21 mouse cellular contexts compared by ENCODE assay signal in genomic region chr13:94367869-94368268, GRCm38 (mm10). TPM values are rescaled to one million over a fixed set of nuclear protein-coding genes. Genes with fewer than 3 reads are reported as not detected.
DNase-seq lines count a peak whose midpoint lies in the region; ATAC-seq lines count a peak whose summit lies in the region.
"Had no signal": no experiment of that assay in that cellular context is flagged by ENCODE, and none has a peak within 500 bp of the region (broad histone marks: within the 10 kb centered on the region; RNA-seq: fewer than 3 reads in every experiment).

No protein-coding gene starts in this region.

- peaks cover 18% of the 10 kb centered on the region for H3K4me1 ChIP-seq in forebrain, embryonic 15.5 days
- no peaks in the 10 kb centered on the region for H3K4me1 ChIP-seq in forebrain, embryonic 12.5 days
- H3K4me1 ChIP-seq: embryonic facial prominence, embryonic 15.5 days; forebrain, embryonic 13.5 days; hindbrain, embryonic 12.5 days had no signal

- no peaks in the 10 kb centered on the region for H3K27me3 ChIP-seq in forebrain, embryonic 15.5 days
- H3K27me3 ChIP-seq in forebrain, embryonic 12.5 days, result no peaks in the 10 kb centered on the region
- H3K27me3 ChIP-seq: embryonic facial prominence, embryonic 15.5 days; forebrain, embryonic 13.5 days; heart, embryonic 13.5 days; hindbrain, embryonic 12.5 days had no signal

- H3K36me3 ChIP-seq in forebrain, embryonic 15.5 days, result no peaks in the 10 kb centered on the region
- 0 out of 2 replicates have a peak, but pooled peaks cover 7% of the 10 kb centered on the region for H3K36me3 ChIP-seq in forebrain, embryonic 12.5 days (replicated peaks)
- H3K36me3 ChIP-seq: embryonic facial prominence, embryonic 15.5 days; hindbrain, embryonic 12.5 days had no signal

- ATAC-seq in forebrain, embryonic 15.5 days (replicated peaks), result no peak
- no peak for ATAC-seq in forebrain, embryonic 12.5 days (ENCODE audit: low FRiP score)
- ATAC-seq: forebrain, embryonic 13.5 days; hindbrain, embryonic 16.5 days; inflammation-experienced regulatory T-cells, adult 6 months; intestine, postnatal 0 days had no signal

- DNase-seq in heart, adult 11 months, result peak; percentile 82
- no peak for DNase-seq in heart, postnatal 10 days
- DNase-seq in 3T3-L1 (ENCODE audit: low read depth, low spot score), result peak; percentile 34
- peak; percentile 45 for DNase-seq in brain, adult 2 months (ENCODE audit: low read depth, low spot score)
- DNase-seq: cerebellum, adult 11 months; cerebellum, adult 8-10 months; cerebellum, postnatal 14 days; embryo, embryonic 11 days; gastrocnemius, adult 2 months; gastrocnemius, postnatal 25 days; heart, postnatal 4 days had no signal

- no peak overlapping the region for H3K4me3 ChIP-seq in forebrain, embryonic 15.5 days
- H3K4me3 ChIP-seq in forebrain, embryonic 12.5 days (replicated peaks), result no peak overlapping the region
- H3K4me3 ChIP-seq: embryonic facial prominence, embryonic 15.5 days; erythroblast, embryonic 14.5 days; forebrain, embryonic 13.5 days; gastrocnemius, adult 2 months; heart, embryonic 13.5 days; hindbrain, embryonic 12.5 days had no signal

- H3K27ac ChIP-seq in forebrain, embryonic 15.5 days (replicated peaks), result peak overlapping the region; percentile 34; the same call in 1 of the 2 replicates
- no peak overlapping the region for H3K27ac ChIP-seq in forebrain, embryonic 12.5 days
- H3K27ac ChIP-seq: embryonic facial prominence, embryonic 15.5 days; forebrain, embryonic 13.5 days; gastrocnemius, adult 2 months; heart, embryonic 13.5 days; hindbrain, embryonic 12.5 days had no signal

- no peak overlapping the region for H3K9ac ChIP-seq in forebrain, embryonic 15.5 days (replicated peaks)
- H3K9ac ChIP-seq in forebrain, embryonic 12.5 days, result no peak overlapping the region
- H3K9ac ChIP-seq: embryonic facial prominence, embryonic 15.5 days; forebrain, embryonic 13.5 days; heart, embryonic 13.5 days; hindbrain, embryonic 12.5 days had no signal

- WGBS in forebrain, embryonic 15.5 days, result 98% methylated on average over 2 of the region's 2 CpGs
- WGBS in forebrain, embryonic 12.5 days, result 95% methylated on average over 2 of the region's 2 CpGs

- no peaks in the 10 kb centered on the region for H3K9me3 ChIP-seq in forebrain, embryonic 15.5 days
- H3K9me3 ChIP-seq in forebrain, embryonic 12.5 days, result no peaks in the 10 kb centered on the region
- H3K9me3 ChIP-seq: embryonic facial prominence, embryonic 15.5 days; forebrain, embryonic 13.5 days; heart, embryonic 13.5 days; hindbrain, embryonic 12.5 days had no signal

- intact Hi-C loops in heart, postnatal 10 days (cut with DNase I), result no loop called here

- no peak overlapping the region for H3K4me2 ChIP-seq in forebrain, embryonic 15.5 days (replicated peaks)
- no peak overlapping the region for H3K4me2 ChIP-seq in forebrain, embryonic 12.5 days
- H3K4me2 ChIP-seq: embryonic facial prominence, embryonic 15.5 days; forebrain, embryonic 13.5 days; heart, embryonic 13.5 days; hindbrain, embryonic 12.5 days had no signal

RNA-seq across cellular contexts. Expression of gene Ap3b1, which starts 9.1 kb away (rescaled TPM):
- 34.3 and 34.7 TPM in 2 replicates for polyA plus RNA-seq in forebrain, embryonic 15.5 days (2015; fragmentation: Nextera tagmentation; extraction: Ambion mirVana)
- 36.1 and 36.7 TPM in 2 replicates for polyA plus RNA-seq in forebrain, embryonic 12.5 days (2016; fragmentation: Nextera tagmentation; extraction: Ambion mirVana)
- total RNA-seq in heart, postnatal 10 days (2021), result 10 to 100 TPM; 27.7 to 32.7 TPM

Comparison
In these comparisons a context has a peak if more than half of its experiments do, and no peak if none do; other contexts are left out.
1. DNase-seq: peak in heart, adult 11 months (single experiment), 3T3-L1 (single experiment) and brain, adult 2 months (single experiment); none in heart, postnatal 10 days (0 of 2).